Mouse (Mus musculus) olfactory bulb, adult 2 months (tissue): ENCODE measurements at regions not wholly inside any gene's neighbourhood (a gene's known extent, or its start where the extent isn't known, plus 50 kb on each side); places are given as distances from the start of the nearest gene placed in this dataset.

Source experiments
- CTCF ChIP-seq: fragments of 200-500 bp; IDR thresholded peaks from 2 replicates; pipeline ENCODE4 v1.5.1; 2012; ENCODE audit warnings: low read depth, mild to moderate bottlenecking, low read length, moderate library complexity; ENCODE audit not compliant: insufficient read depth
- POLR2A ChIP-seq: fragments of 200-500 bp; IDR thresholded peaks from 2 replicates; pipeline ENCODE4 v1.6.1; 2012; ENCODE audit warnings: mild to moderate bottlenecking, low read depth, low read length, moderate library complexity; ENCODE audit not compliant: insufficient read depth

GRCm38 (mm10) chr3:56681031-56681430 lies 497.5 kb upstream of the Nbea start:
- TF ChIP-seq CTCF (no peak), POLR2A (no peak)
